Mouse (Mus musculus) lung, postnatal 4 days (tissue): ENCODE measurements around the gene Ubqln5.

Source experiments
- DNase-seq, 2 experiments: peaks; one replicate each; pipeline ENCODE4 v3.0.0; 2021

Ubqln5 gene

DNA sequence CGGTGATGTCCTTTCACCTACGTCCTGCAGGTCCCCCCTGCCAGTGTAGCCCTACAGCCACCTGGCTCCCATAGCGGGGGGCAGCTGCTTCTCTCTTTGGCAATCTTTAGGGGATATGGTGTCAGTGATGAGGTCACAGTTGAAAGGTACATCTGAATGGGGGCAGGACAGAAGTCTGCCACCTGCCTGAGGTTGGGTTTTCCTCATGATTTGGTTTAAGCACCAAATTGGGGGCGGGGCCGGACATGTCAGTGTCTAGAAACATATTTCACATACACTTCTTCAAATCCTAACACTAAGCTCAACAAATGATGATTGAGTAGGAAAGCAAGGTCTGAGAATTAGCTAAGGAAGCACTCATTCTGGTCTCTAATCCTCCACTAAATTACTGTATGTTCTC is at the start of gene Ubqln5:
Gene Ubqln5, minus strand, starts transcription at position 101 of the 400 bp plus-strand sequence.
- no peak for DNase-seq

DNA sequence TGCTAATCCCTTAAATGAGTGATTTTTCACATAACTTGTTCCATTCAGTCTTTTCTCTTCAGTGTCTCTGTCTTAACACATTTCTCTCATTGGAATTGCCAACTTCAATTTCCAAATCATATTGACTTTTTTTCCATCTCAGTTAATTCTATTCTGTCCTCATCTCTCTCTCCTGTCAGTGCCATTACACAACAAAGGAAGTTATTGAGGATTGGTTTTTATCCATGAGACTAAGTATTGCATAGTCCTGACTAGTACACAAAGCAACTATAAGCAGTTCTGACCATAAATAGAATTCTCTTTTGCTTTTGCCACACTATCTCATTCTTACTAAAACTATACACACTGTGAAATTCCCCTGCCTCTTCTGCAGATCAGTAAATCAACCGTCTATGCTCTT is 49.4 kb upstream of the Ubqln5 start:
- DNase-seq, result no peak

DNA sequence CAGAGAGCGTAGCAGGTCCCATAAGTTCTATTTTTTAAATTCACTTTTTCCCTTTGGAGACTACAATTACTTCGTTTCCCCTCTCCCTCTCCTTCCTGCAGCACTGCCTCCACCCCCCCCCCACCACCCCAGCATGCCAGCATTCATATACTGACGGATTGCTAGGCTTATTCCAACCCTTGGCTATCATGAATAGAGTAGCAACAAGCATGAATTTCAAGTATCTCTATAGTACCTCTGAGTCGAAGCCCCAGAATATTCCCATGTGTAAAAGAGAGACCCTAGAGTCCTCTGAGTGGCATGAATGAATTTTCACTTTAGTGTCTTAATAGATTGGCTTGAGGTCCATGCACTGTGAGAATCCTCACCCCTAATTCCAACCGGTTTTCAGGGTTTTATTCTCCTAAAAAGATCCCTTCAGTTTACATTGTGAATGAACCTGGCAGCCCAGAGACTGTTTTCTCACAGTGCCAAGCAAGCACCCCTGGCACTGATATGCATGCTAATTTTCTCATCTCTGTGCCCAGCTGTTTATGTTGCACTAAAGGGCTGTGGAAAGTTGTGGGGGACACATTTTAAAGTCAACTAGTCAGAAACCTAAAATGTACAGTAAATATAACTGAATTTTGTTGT is 48.9 kb upstream of the Ubqln5 start:
- DNase-seq, result no peak

DNA sequence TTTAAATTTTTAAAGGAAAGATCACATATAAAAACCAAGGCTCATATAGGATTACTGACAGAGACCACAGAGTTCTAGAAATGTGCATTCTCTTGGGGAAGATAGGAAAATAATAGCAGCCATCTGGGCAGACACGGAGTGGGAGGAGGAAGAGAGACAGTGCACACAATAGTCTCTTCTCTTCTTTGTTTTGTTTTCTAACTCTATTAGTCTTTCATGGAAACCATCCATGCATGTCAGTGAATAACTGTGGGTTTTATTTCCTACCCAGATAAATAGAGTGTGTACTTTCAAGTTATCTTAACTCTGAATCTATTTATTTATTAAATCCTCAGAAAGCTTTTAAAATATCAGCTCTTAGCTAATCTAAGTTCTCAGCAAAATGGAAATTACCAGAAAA is 45.5 kb upstream of the Ubqln5 start:
- no peak for DNase-seq

DNA sequence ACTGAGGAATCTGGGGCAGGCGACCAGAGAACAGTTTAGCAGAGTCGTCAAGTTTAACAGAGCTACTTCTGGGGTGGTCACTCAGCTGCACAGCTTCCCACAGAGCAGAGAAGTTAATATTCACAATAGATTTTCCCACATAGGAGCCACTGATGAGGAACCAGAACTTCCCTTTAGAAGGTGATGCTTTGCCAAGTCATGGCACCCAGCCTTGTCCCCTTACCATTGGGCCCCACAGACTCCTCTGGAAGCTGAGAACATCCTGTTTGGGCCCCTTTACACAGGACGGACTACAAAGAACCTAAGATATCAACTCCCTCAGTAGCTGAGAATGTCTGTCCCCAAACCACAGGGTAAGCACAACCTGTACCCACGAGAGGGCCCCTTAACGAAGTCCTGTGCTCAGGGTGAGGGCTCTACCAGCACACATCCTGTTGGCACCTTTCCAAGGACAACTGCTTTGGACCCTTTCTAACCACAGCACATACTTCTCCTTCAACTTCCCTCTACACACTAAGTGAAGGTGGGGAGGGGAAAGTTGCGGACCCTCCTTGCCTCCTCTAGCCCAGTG is 40.1 kb upstream of the Ubqln5 start:
- DNase-seq, result no peak

DNA sequence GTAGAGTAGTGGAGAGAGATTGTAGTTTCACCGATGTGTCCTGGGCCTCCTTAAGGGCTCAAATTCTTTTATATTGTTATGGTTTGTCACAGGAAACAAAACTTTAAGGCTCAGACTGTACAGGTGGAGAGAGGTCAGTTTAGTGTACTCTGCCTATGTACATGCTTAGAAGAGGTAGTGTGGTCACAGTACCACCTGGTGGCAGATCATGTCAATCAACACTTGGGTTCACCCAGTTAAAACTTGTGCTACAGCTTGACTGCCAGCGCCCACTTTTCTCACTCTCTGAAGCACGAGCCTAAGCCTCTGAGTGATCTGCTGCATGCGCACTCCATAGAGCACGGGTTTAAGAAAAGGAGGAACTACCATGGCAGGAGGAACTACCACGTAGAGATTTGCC is 37.5 kb upstream of the Ubqln5 start:
- no peak for DNase-seq

DNA sequence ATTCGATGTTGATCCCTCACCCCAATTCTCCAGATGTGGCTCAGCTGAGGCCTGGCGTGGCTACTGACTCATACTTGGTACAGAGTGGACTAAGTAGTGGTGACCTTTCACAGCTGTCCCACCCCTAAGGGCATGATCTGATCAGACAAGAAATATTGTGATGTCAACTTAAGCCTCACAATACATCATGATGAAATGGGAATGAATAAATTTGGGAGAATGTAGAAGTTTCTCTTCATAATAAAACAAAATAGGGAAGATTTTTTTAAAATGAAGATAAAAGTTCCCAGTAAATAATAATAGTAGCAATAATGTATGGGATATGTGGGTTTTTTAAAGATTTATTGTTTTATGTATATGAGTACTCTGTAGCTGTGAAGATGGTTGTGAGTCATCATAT is 20.8 kb upstream of the Ubqln5 start, which contains the start of gene Ubqlnl:
Gene Ubqlnl, minus strand, starts transcription at position 101 of the 400 bp plus-strand sequence.
- no peak for DNase-seq

DNA sequence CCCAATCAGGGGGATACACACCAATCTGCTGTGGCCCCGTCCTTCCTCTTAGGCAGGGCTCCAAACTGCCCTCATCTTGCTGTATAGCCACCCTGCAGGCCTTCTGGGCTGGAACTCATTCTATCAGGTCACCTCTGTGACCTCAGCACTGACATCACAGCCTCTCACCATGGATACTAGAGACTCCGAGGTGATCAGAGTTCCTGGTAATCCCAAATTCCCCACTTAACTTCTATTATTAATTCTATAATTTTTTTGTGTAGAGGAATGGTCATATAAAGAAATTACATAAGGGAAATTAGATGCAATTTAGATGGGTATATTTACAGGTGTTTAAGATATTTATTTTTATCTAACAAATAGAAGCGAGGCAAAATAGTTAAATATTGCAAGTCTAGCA is 13.6 kb upstream of the Ubqln5 start, which contains the start of gene Ubqln3:
Gene Ubqln3, minus strand, starts transcription at position 101 of the 400 bp plus-strand sequence.
- DNase-seq, result no peak

DNA sequence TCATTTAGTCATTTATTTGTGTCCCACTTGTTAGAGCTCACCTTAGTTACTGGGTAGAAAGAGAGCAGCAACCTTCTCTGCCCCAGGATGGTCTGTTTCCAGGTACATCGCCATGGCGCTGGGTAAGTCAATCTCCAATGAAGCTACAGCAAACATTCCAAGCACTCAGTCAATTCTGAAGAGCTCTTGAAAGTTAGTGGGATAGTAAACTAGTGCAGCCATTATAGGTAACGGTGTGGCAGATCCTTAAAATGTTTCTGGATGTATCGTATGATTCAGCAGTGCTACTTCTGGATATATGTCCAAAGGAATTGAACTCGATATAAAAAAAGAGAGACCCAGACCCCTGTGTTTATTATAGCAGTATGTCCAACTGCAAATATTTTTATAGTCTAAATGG is 7.7 kb upstream of the Ubqln5 start, which contains the start of gene Olfr643:
Gene Olfr643, minus strand, starts transcription at position 101 of the 400 bp plus-strand sequence.
- no peak for DNase-seq

DNA sequence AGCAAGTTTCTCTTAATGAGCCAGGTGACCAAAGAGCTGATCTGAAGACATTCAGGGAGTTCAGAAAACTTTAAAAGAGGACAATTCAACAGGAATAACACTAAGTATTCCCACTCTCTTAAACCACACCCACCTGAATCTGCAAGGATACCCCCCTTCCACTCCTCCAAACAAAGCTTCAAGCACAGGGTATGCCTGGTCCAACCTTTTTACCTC is 25.0 kb downstream of the Ubqln5 start, which contains the start of gene Olfr646:
Gene Olfr646, plus strand, starts transcription at position 117 of the 216 bp plus-strand sequence.
- DNase-seq, result no peak

DNA sequence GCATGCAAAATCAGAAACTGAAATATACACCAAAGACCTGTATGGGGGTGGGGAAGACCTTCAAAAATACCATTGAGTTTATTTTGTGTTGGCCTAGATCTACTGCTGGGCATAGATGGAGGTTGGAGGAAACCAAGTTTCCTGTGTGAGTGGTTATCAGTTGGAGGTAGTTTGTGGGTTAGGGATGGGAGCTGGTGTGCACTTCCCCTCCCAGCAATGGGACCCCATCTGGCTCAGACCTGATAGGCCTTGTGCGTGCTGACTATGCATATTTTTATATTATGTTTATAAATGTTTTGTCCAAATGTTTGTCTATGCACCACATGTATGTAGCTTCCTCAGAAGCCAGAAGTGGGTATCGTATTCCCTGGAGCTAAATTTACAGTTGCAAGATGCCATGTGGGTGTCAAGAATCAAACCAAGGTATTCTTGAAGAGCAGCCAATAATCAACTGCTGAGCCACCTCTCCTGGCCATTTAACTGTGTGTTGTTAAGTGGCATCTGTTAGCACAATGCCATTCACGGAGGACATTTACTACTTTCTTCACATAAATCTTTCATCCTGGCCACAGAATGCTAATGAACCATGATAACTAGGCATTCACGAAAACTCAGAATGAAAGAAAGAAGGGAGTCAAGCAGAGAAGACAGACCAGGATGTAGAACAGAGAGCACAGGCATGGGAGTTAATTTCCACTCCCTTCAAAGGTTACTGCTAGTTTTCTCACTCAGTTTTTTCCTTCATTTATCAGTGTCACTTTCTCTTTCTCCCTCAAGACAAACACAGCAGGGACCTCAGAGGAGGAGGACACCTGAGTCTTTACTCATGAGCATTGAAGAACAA is 25.5 kb downstream of the Ubqln5 start:
- no peak for DNase-seq

DNA sequence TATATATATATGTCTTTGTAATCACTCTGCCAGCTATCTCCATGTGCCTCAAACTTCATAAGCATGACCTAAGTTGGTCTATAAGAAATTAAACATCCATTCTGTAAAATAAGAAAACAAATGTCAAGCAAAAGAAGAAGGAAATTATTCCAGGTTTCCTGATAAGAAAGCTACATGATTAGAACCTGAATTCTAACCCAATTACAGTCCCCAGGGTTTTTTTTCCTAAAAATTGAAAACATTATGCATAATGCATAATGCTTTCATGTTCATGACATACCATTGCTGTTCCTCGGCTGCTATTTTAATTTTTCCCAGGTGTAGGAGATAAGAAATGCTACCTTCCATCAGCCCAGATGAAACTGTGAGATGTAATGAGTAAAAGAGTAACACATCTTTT is 44.3 kb downstream of the Ubqln5 start, which contains the start of gene Olfr645:
Gene Olfr645, minus strand, starts transcription at position 101 of the 400 bp plus-strand sequence.
- no peak for DNase-seq
